Mouse (Mus musculus): ENCODE results near the gene Strip1.

The Strip1 gene

GRCm38 (mm10) chr3:107594662-107595263 is 36.7 kb downstream of the Strip1 start, which contains the start of gene Alx3:
Gene Alx3, plus strand, starts transcription at chr3:107595031.
- no peak for DNase-seq (ENCODE audit: low read depth, low spot score)

GRCm38 (mm10) chr3:107593632-107594031 is 37.9 kb downstream of the Strip1 start:
- no peak for DNase-seq (ENCODE audit: low read depth, low spot score)

- no peak for DNase-seq (ENCODE audit: low read depth, low spot score)
Measured at GRCm38 (mm10) chr3:107591612-107592011, 39.9 kb downstream of the Strip1 start.

DNA sequence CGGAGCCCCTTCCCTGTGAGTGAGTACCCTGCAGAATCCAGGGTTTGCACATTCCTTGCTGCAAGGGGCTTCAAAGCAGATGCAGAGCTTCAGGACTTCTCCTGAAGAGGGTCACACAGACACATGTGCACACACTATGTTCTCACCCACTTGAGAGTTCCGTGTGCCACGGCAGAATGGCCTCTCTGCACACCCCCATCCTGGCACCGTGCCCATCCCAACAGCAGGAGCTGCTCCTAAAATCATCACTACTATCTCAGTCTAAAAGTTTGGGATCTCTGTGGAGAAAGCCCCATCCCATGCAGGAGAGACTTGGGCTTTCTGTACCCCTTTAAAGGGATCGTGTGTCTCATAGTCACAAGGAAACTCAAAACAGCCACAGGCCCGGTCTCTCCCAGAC is 45.0 kb downstream of the Strip1 start:
- DNase-seq (ENCODE audit: low read depth, low spot score): no peak

DNA sequence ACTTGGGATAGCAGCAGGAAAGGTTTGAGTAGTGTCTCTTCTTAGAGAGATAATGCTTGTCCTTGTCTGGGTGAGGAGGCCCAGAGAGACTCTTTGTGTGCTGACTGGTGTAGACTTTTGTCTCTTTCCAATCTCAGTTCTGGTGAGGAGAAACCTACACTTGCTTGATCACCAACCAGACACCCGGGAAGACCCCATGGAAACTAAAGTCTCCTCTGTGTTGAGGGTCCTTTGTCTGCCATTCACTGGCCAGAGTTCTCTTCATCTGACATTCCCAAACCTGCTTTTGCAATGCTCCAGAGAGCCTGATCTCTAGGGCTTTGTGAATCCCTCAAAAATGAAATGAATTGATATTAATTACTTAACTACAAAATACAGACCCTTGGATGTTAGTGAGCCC is 47.6 kb downstream of the Strip1 start:
- DNase-seq (ENCODE audit: low read depth, low spot score): no peak

DNA sequence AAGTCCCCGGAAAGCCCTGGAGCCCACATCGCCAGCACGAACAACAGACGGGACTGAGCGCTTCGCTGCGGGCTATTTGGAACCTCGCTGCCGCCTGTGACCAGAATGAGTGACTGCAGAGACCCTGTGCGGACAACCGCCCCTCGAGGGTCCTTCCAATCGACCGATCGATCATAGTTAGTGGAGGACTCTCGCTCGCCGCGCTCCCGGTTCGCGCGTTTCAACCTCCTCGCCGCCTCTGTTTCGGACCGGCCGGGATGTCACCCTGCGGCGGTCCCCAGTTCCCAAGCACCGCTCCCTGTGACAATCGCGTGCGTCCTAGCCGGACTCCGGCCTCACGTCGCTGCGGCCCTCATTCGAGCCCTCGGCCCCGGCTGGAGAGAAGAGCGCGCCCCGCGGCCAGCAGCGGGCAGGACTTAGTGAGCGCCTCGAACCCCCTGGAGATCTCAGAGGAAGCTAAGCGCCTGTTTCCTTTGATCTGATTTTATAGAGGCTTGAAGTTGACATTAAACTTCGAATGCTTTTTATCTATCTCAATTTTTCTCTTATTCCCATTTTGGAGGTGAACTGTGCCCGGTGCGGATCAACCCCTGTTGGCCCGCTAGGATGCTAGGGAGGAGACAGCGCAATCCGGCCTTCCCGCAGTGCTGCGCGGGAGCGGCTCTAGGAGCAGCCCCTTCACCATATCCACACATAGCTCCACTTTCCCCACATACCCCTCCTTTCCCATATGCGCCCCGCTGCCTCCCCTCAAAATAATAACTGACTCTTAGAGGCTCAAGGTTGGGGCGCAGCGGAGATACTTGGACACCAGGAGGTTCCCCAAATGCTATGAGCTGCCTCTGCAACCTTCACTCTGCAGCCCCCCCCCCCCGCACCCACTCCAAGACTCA is 48.4 kb downstream of the Strip1 start:
- peak; percentile 32 for DNase-seq (ENCODE audit: low read depth, low spot score)

DNA sequence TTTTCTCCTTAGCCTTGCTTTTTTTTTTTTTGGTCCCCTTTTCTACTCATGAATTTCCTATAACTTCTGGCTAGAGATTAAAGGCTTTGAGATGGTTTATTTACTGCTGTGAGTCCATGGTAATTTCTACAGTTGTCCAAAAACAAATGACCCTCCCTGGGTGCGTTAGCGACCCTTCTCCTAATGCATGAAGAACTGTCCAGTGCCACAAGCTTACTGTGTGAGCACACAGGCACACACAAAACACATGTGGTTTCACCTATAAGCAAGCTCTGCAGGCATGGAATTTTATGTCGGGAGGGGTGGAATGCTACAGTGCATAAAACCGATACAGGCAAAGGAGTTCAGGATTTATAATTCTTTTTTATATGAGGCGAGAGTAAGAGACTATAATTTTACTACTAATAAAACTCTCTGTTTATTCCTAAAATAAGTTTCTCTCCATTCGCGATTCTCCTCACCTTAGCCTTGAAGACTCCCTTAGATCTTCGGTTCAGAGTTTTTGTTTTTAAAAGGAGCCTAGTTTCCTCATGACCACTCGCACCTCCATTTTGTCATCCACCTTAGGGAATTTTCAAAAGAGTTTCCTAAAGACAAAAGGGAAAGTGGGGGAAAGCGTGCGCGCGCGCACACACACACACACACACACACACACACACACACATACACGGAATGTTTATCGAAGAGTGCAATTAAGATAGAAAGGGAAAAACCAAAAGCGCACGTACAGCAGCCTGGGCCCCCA is 49.2 kb downstream of the Strip1 start:
- no peak for DNase-seq (ENCODE audit: low read depth, low spot score)

- no peak for DNase-seq (ENCODE audit: low read depth, low spot score)
Measured at GRCm38 (mm10) chr3:107581103-107582010, 50.1 kb downstream of the Strip1 start.

DNA sequence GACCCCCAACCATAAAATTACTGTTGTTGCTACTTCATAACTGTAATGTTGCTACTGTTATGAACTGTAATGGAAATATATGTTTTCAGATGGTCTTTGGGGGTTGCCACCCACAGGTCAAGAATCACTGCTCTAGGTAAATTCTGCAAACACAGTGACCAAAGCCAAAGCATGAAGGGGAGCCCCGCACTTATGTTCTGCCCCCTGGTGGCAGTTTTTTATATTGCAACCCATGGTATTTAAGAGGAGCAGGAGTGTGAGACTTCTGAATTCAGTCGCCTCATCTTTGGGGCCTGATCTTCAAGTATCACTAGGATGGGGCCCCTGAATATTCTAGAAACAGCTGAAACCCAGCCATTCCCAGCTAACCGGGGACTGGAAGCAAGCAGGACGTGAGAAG is 52.0 kb downstream of the Strip1 start:
- peak; percentile 67 for DNase-seq (ENCODE audit: low read depth, low spot score)

GRCm38 (mm10) chr3:107577810-107578390 is 53.6 kb downstream of the Strip1 start:
- DNase-seq (ENCODE audit: low read depth, low spot score): no peak

DNA sequence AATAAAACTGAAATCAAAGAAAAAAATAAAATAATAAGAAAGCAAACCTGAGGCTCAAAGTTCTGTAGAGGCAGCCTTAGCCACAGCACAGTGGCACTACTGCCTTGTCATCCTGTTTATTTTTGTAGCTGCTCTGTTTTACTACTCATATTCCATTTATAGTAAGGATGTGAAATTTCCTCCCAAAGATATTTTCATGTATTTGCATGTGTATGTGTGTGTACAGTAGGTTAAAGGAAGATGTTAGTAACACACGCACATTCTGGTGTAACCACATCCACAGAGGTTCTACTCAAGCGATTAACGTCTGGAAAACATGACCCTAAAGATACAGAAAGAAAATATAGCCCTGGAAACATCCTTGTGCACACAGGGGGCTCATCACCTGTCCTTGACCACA is 54.7 kb downstream of the Strip1 start:
- DNase-seq (ENCODE audit: low read depth, low spot score): no peak

GRCm38 (mm10) chr3:107571205-107571604 is 60.3 kb downstream of the Strip1 start:
- peak; percentile 28 for DNase-seq (ENCODE audit: low read depth, low spot score)

DNA sequence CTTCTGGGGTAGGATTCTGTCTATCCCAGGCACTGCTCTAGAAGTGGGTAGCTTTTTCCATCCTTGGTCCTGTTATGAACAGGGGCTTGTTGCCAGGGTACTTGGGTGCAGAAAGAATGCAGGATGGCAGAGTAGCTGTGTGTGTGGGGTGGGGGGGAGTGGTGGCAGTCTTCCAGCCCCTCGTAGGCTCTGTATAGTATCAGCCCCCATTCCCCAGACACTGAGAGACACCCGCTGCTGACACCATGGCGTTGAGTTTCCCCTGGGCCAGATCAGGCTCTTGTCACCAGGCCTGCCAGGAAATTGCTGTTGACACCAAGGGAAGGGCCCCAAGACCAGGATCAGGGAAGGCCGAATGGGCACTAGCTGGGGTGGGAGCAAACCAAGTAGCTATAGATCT is 62.8 kb downstream of the Strip1 start:
- DNase-seq (ENCODE audit: low read depth, low spot score): no peak

DNA sequence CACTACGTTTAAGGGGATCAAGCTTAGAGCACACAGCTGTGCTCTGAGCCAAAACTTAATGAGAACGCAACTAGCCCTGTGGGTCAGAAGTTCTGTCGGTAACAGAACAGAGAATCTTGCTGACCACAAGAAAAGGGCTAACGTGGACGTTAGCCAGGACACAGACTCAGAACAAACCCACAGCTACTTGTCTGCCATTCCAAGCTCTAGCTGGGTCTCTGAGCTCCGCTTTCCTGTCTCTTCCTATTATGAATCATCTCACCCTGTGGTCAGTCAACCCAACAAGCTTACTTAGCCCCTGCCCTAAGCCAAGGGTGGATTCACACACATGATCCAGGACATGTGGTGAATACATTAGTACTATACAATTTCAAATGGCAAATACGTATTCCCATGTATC is 63.7 kb downstream of the Strip1 start:
- DNase-seq (ENCODE audit: low read depth, low spot score): no peak

DNA sequence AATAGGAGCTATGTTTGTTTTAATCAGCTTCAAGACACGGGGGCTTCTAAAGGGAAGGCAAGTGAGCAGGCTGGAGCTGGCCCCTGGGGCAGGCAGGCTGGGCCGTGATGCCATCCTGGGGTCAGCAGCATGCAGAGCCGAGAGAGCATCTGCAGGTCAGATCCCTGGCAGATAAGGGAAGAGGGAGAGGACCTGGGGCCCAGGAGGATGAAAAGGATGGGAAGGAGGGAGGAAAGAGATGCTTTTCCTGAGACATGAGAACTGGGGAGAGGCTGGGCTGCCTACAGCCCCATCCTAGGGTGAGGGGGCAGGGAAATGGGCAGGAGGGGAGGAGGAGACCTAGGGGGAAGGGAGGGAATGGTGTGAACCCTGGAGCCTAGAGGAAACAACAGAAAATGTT is 66.2 kb downstream of the Strip1 start:
- no peak for DNase-seq (ENCODE audit: low read depth, low spot score)

GRCm38 (mm10) chr3:107563880-107564279 is 67.6 kb downstream of the Strip1 start:
- no peak for DNase-seq (ENCODE audit: low read depth, low spot score)

GRCm38 (mm10) chr3:107562591-107562990 is 68.9 kb downstream of the Strip1 start:
- DNase-seq (ENCODE audit: low read depth, low spot score): no peak
